Comparison of ENCODE assay signal across 8 mouse cellular contexts in the genomic region with DNA sequence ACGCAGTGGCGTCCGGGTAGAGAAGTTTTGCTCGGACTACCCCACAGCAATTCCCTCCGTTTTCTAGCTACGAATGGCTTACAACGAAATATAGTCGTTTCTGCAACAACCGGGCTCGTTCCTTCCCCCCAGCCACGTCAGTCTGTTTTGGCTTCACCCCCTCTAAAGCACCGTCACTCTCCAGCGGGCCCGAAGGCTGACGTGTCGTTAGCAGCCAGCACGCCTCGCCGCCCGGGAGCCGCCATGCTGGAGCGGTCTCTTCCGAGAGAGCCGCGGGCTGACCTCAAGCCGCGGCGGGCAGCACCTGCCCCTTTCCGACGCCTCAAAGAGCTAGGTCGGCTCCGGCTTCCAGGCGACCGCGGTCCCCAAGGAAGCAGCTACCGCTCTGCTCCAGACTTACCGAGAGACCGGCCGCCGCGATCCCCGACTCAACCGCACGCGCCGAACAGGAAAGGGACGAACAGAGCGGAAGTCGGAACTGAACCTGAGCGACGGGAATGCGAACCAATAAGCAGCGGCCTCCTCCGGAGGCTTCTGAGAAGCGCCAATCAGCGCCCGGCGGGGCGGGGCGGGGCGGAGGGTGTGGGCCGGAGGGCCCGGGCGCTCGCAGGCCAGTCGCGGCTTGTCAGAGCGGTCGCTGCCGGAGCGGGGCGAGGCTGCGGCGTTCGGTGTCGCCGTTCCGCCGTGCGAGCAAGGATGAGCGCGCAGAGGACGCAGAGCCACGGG. TPM values are rescaled to one million over a fixed set of nuclear protein-coding genes. Genes with fewer than 3 reads are reported as not detected.
DNase-seq lines count a peak whose midpoint lies in the region; ATAC-seq and TF ChIP-seq lines count a peak whose summit lies in the region.

A gene (minus strand): TSS at position 501 of the 726 bp plus-strand sequence.
A gene (plus strand): TSS at position 575 of the 726 bp plus-strand sequence.

- peaks cover 23% of the 10 kb centered on the region for H3K36me3 ChIP-seq in kidney, embryonic 14.5 days (ENCODE audit: control insufficient read depth, insufficient read depth, low read length)
- H3K36me3 ChIP-seq in limb, embryonic 15.5 days = peaks cover 26% of the 10 kb centered on the region

- DNase-seq in A20 (ENCODE audit: low read depth, low spot score) = peak; percentile 99
- DNase-seq in heart, adult 9 months (ENCODE audit: low spot score in 2 of 2) = peak; percentile 96 to 98
- DNase-seq in monocyte, adult 2 months (ENCODE audit: low read depth in 1 of 2, low spot score in 2 of 2) = peak; percentile 89 to 94
- DNase-seq in spleen, postnatal 36 days (ENCODE audit: low spot score in 2 of 2) = peak; percentile 97 to 98

- no peaks in the 10 kb centered on the region for H3K9me3 ChIP-seq in kidney, embryonic 14.5 days (ENCODE audit: control insufficient read depth, low read length)
- H3K9me3 ChIP-seq in limb, embryonic 15.5 days = no peaks in the 10 kb centered on the region

- TF ChIP-seq CTCF in bone marrow macrophage, adult 2 months (IDR thresholded peaks at IDR 0.05; ENCODE audit: low read depth, low read length) = no peak
- no peak for TF ChIP-seq CTCF in embryonic fibroblast, embryonic 13.5 days (IDR thresholded peaks at IDR 0.05; ENCODE audit: borderline replicate concordance, insufficient read depth, low read length)

- peaks cover 7% of the 10 kb centered on the region for H3K4me1 ChIP-seq in bone marrow macrophage, adult 2 months (ENCODE audit: control insufficient read depth, insufficient read depth, low read length)
- H3K4me1 ChIP-seq in embryonic fibroblast, embryonic 13.5 days (ENCODE audit: control insufficient read depth, insufficient read depth, low read length) = peaks cover 6% of the 10 kb centered on the region
- H3K4me1 ChIP-seq in kidney, embryonic 14.5 days (ENCODE audit: control insufficient read depth, insufficient read depth, low read length) = peaks cover 15% of the 10 kb centered on the region
- H3K4me1 ChIP-seq in limb, embryonic 15.5 days = peaks cover 17% of the 10 kb centered on the region

- WGBS in kidney, embryonic 14.5 days = under 1% methylated on average over 83 of the region's 84 CpGs
- WGBS in limb, embryonic 15.5 days = under 1% methylated on average over 83 of the region's 84 CpGs

- H3K4me3 ChIP-seq in bone marrow macrophage, adult 2 months (ENCODE audit: insufficient read depth, low read length) = peak within 1 kb of the TSS; percentile 96
- H3K4me3 ChIP-seq in embryonic fibroblast, embryonic 13.5 days (ENCODE audit: insufficient read depth, low read length) = peak within 1 kb of the TSS; percentile 94
- peak within 1 kb of the TSS; percentile 92 for H3K4me3 ChIP-seq in kidney, embryonic 14.5 days (ENCODE audit: low read length)
- H3K4me3 ChIP-seq in limb, embryonic 15.5 days = peak within 1 kb of the TSS; percentile 89

- H3K9ac ChIP-seq in kidney, embryonic 14.5 days (ENCODE audit: low read depth, low read length) = peak within 1 kb of the TSS; percentile 93
- H3K9ac ChIP-seq in limb, embryonic 15.5 days = peak within 1 kb of the TSS; percentile 76

- ATAC-seq in kidney, embryonic 14.5 days (ENCODE audit: low FRiP score, low TSS enrichment) = peak; percentile 99
- ATAC-seq in limb, embryonic 15.5 days (ENCODE audit: insufficient number of reproducible peaks, low FRiP score, low TSS enrichment, low read depth) = peak; percentile 99

- peak within 1 kb of the TSS; percentile 80 for H3K27ac ChIP-seq in bone marrow macrophage, adult 2 months (ENCODE audit: insufficient read depth, low read depth, low read length)
- H3K27ac ChIP-seq in embryonic fibroblast, embryonic 13.5 days (ENCODE audit: insufficient read depth, low read length) = peak within 1 kb of the TSS; percentile 84
- peak within 1 kb of the TSS; percentile 88 for H3K27ac ChIP-seq in kidney, embryonic 14.5 days (ENCODE audit: low read depth, low read length)
- peak within 1 kb of the TSS; percentile 92 for H3K27ac ChIP-seq in limb, embryonic 15.5 days

- H3K27me3 ChIP-seq in kidney, embryonic 14.5 days (ENCODE audit: control insufficient read depth, insufficient read depth, low read length) = no peaks in the 10 kb centered on the region
- no peaks in the 10 kb centered on the region for H3K27me3 ChIP-seq in limb, embryonic 15.5 days

- TF ChIP-seq POLR2A in bone marrow macrophage, adult 2 months (IDR thresholded peaks at IDR 0.05; ENCODE audit: borderline replicate concordance, low read depth, low read length) = peak; percentile 69; the same call in 1 of the 2 replicates
- TF ChIP-seq POLR2A in embryonic fibroblast, embryonic 13.5 days (IDR thresholded peaks at IDR 0.05; ENCODE audit: low read depth, low read length) = peak; percentile 97

- peak within 1 kb of the TSS; percentile 93 for H3K4me2 ChIP-seq in kidney, embryonic 14.5 days (replicated peaks; ENCODE audit: low read depth, low read length)
- H3K4me2 ChIP-seq in limb, embryonic 15.5 days = peak within 1 kb of the TSS; percentile 80

RNA-seq across cellular contexts. Expression of the first gene that starts in this region (rescaled TPM):
- polyA plus RNA-seq in bone marrow macrophage, adult 2 months (2012; ENCODE audit: insufficient read depth, insufficient read length, missing spikeins) = 390 and 430 TPM in 2 replicates
- polyA plus RNA-seq in embryonic fibroblast, embryonic 13.5 days (2011; ENCODE audit: insufficient read length, low read depth, missing spikeins) = 395 and 420 TPM in 2 replicates
- polyA plus RNA-seq in kidney, embryonic 14.5 days (2014; fragmentation: Nextera tagmentation; extraction: Ambion mirVana) = 642 and 884 TPM in 2 replicates
- polyA plus RNA-seq in limb, embryonic 15.5 days (2015; fragmentation: Nextera tagmentation; extraction: Ambion mirVana) = 551 and 592 TPM in 2 replicates

RNA-seq across cellular contexts. Expression of the second gene that starts in this region (rescaled TPM):
- polyA plus RNA-seq in bone marrow macrophage, adult 2 months (2012; ENCODE audit: insufficient read depth, insufficient read length, missing spikeins) = 58.3 and 60.4 TPM in 2 replicates
- polyA plus RNA-seq in embryonic fibroblast, embryonic 13.5 days (2011; ENCODE audit: insufficient read length, low read depth, missing spikeins) = 69.7 and 73.2 TPM in 2 replicates
- polyA plus RNA-seq in kidney, embryonic 14.5 days (2014; fragmentation: Nextera tagmentation; extraction: Ambion mirVana) = 44.1 and 56.4 TPM in 2 replicates
- polyA plus RNA-seq in limb, embryonic 15.5 days (2015; fragmentation: Nextera tagmentation; extraction: Ambion mirVana) = 63.4 and 65.2 TPM in 2 replicates

Comparison
In these comparisons a context has a peak if more than half of its experiments do, and no peak if none do; other contexts are left out.
1. Peak in every context shown above with its lines: DNase-seq, ATAC-seq, H3K4me3 ChIP-seq and H3K27ac ChIP-seq.